Mouse (Mus musculus) retina, postnatal 7 days (tissue): ENCODE measurements around the gene Sec16b.
A peak's percentile ranks its signal among the peaks of the same experiment; 100 is the strongest.

Source experiments
- DNase-seq: peaks from one replicate; pipeline ENCODE4 v3.0.0-alpha.2; 2012; ENCODE audit warnings: low read depth, low spot score

Sec16b gene

DNA sequence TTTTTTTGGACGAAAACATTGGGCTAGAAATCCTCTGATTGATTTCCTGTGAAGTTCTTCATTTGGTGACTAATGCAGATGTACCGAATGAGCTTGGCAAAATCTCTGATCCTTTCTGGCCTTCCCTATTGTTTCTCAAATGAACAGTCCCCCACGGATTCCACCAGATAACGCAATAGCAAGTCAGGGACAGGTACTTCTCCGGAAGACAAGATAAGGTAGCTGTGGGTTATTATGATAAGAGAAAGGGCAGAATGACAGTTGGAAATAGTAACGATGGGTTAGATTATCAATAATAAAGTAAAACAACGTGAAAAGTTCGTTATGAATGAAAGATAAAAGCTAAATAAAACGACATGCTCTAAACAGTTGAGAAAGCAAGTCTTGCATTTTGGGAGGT lies 7.0 kb downstream of the Sec16b start:
- DNase-seq = no peak

GRCm38 (mm10) chr1:157514298-157514697 lies 7.8 kb downstream of the Sec16b start:
- DNase-seq = no peak

GRCm38 (mm10) chr1:157516838-157517808 lies 10.6 kb downstream of the Sec16b start:
- DNase-seq = no peak

- DNase-seq = no peak
Measured at GRCm38 (mm10) chr1:157518111-157518523, 11.6 kb downstream of the Sec16b start.

DNA sequence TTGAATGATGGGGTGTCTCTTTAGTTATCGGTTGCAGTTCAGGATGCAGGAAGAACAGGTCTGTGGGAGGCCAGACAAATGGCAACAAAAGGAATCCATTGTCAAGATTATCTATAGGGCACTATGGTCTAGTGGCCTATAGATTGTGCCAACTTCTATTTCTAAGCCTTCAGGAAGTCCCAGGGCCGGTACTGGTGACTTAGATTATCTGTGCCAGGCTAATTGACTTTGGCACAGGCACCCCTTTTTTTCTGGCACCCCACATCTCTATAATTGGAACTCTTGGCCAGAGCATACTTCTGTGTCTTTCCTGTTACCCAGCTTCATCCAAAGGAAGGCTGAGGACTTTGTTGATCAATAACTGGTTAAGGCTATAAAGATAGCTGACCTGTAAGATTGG lies 12.9 kb downstream of the Sec16b start:
- no peak for DNase-seq

GRCm38 (mm10) chr1:157522322-157522721 lies 15.8 kb downstream of the Sec16b start:
- DNase-seq = no peak

DNA sequence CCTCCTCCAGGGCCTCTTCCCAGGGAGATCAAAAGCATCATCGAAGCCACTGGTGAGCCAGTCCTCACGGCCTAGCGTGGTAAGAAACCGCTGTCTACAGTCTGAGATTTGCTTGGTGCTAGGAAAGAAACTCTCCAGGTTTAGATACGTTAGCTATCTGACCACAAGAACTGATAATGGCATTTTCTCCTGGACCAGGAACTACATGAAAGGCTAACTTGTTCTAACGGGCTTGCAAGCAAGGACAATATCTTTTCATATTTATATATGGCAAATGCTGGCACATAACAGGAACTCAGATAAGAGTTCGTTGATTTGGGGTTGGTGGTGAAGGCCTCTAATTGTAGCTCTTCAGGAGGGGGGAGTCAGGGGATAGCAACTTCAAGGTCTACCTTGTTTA lies 18.2 kb downstream of the Sec16b start:
- DNase-seq = no peak

DNA sequence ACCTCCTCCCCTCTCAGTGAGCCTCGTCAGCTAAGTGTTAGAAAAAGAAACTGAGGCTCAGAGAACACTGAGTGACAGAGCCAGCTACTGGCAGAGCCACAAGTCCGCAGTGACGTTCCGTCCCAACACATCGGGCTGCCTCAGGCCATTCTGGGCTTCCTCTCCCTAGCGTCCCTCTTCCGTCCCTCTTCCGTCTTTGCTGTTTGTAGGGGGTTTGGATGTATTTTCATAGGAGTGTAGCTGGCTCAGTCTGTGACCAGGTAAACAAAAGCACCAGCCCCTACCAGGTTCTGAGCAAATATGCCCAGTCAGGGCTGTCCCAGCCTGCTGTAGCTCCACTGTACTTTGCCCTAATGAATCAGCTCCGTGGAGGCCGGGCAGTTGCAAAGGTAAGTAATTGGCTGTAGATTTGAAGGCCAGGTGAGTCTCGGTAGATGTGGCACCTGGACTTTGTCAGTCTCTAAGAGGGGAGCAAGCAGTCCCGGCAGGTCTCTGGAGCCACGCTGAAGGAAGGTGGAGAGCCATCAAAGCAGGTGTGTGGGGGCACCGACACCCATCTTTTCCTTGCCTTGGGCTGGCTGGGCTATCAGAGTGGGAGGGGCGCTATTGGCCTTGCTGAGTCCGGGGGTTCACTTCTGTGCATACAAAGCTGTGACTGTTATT lies 19.3 kb downstream of the Sec16b start:
- no peak for DNase-seq

DNA sequence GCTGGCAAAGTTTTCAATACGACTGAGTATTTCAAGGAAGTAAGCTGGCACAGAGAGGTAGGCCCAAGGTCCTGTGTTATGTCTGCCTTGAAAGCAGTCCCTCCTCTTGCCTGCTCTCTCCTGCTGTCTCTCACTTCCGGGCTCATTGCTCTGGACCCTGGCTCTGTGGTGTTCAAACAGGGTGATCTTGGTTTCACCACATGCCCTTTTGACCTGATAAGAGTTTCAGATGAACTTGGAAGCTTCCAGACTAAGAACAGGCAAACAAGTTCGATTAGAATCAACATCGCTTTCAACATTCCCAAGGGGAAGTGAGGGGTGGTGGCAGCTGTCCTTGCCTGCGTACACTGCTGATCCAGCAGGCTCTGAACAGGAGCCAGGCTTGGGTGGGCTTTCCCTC lies 20.1 kb downstream of the Sec16b start:
- no peak for DNase-seq

GRCm38 (mm10) chr1:157532826-157533460 lies 26.4 kb downstream of the Sec16b start:
- no peak for DNase-seq

GRCm38 (mm10) chr1:157535571-157535970 lies 29.0 kb downstream of the Sec16b start:
- DNase-seq = no peak

- peak; percentile 32 for DNase-seq
Measured at GRCm38 (mm10) chr1:157536471-157536870, 29.9 kb downstream of the Sec16b start.

- DNase-seq = no peak
Measured at GRCm38 (mm10) chr1:157537636-157538035, 31.1 kb downstream of the Sec16b start.

DNA sequence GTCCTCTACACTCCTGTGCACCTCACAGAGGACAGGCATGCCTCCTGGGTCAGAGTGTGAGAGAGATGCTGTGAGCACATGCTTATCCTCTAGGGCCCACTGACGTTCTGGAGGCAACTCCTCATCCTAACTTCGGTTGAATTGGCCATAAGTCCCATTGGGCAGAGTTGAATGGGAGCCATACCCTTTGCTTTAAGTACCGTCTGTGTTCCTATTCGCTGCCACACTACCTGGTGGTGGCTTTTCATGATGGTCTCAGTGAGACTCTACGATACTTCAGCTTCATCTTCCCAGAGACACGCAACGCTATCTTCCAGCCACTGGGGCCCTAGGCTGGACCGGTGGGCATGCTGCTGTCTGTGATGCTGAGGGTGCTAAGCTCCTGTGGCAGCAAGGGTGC lies 38.5 kb downstream of the Sec16b start:
- DNase-seq = no peak

DNA sequence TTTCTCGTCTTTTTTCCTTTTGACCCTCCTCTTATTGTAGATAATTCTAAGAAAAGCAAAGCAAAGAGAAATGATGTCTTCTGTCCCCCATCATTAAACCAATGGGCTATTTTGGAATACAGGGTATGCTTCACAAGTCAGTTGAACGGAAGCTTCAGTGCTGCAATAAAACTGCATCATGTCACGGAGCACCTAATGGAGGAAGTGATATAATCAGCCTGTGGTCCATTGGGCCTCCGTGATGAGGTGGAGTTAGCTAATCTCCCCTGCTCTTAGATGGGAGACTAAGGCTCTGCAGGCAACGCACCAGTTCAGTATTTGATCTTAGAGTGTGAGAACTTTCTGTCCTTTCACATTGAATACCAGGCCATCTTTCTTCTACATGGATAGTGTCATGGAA lies 41.1 kb downstream of the Sec16b start:
- DNase-seq = no peak

- no peak for DNase-seq
Measured at GRCm38 (mm10) chr1:157549721-157550120, 43.2 kb downstream of the Sec16b start.

GRCm38 (mm10) chr1:157552749-157553451 lies 46.4 kb downstream of the Sec16b start:
- DNase-seq = peak; percentile 51

GRCm38 (mm10) chr1:157554163-157554562 lies 47.6 kb downstream of the Sec16b start:
- DNase-seq = no peak

GRCm38 (mm10) chr1:157554686-157555530 lies 48.4 kb downstream of the Sec16b start:
- no peak for DNase-seq

- DNase-seq = no peak
Measured at GRCm38 (mm10) chr1:157555738-157556137, 49.2 kb downstream of the Sec16b start.

DNA sequence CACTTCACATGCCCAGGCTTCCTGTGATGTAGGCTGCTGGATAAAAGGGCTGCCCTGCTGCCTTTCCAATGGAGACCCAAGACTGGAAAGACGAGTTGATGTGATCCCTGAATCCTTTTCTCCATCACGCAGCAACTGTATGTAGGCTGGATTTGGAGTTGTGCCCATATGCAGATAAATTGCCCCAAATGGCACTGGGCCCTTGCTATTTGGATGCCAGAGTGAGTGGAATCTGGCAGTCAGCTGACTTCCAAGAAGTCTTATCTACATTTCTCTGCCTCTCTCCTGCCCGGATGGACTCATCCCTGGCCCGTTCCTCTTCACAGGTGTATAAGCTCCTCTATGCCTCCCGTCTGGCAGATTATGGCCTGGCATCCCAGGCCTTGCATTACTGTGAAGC lies 49.9 kb downstream of the Sec16b start:
- no peak for DNase-seq
